In genomic region chr6:23965925-23966324, GRCm38 (mm10) we compare ENCODE assay signal across 23 mouse cellular contexts. TPM values are rescaled to one million over a fixed set of nuclear protein-coding genes. Genes with fewer than 3 reads are reported as not detected.
"Had no signal": no experiment of that assay in that cellular context is flagged by ENCODE, and none has a peak within 500 bp of the region (broad histone marks: within the 10 kb centered on the region; RNA-seq: fewer than 3 reads in every experiment).

No protein-coding gene starts in this region.

- H3K9ac ChIP-seq: neural tube, embryonic 12.5 days; neural tube, embryonic 13.5 days; neural tube, embryonic 15.5 days had no signal

- H3K4me3 ChIP-seq: neural tube, embryonic 12.5 days; neural tube, embryonic 13.5 days; neural tube, embryonic 15.5 days had no signal

- H3K4me1 ChIP-seq: neural tube, embryonic 12.5 days; neural tube, embryonic 13.5 days; neural tube, embryonic 15.5 days had no signal

- H3K9me3 ChIP-seq: neural tube, embryonic 12.5 days; neural tube, embryonic 13.5 days; neural tube, embryonic 15.5 days had no signal

- DNase-seq: retina, postnatal 1 day; right cerebral cortex, adult 18-20 months; right cerebral cortex, postnatal 14 days; right cerebral cortex, postnatal 25 days; right cerebral cortex, postnatal 4 days; spleen, adult 18-20 months; thymus, adult 18-20 months; thymus, adult 2 months; thymus, postnatal 14 days; thymus, postnatal 25 days; thymus, postnatal 4 days had no signal

- H3K4me2 ChIP-seq: neural tube, embryonic 12.5 days; neural tube, embryonic 13.5 days; neural tube, embryonic 15.5 days had no signal

- H3K27me3 ChIP-seq: neural tube, embryonic 12.5 days; neural tube, embryonic 13.5 days; neural tube, embryonic 15.5 days had no signal

- H3K27ac ChIP-seq: neural tube, embryonic 12.5 days; neural tube, embryonic 13.5 days; neural tube, embryonic 15.5 days had no signal

- H3K36me3 ChIP-seq: neural tube, embryonic 12.5 days; neural tube, embryonic 13.5 days; neural tube, embryonic 15.5 days had no signal

RNA-seq across cellular contexts. Expression of gene Tas2r118, which starts 3.9 kb away (rescaled TPM):
- total RNA-seq: neutrophil, adult 5-6 weeks had no signal
- polyA plus RNA-seq: neural tube, embryonic 11.5 days; neural tube, embryonic 12.5 days; neural tube, embryonic 13.5 days; neural tube, embryonic 14.5 days; neural tube, embryonic 15.5 days; small intestine, adult 2 months; spleen, adult 2 months; stomach, embryonic 14.5 days; testis, adult 2 months; thymus, adult 2 months; thymus, postnatal 0 days; urinary bladder, adult 2 months had no signal
